ENCODE assay signal across 22 mouse cellular contexts in the genomic region with DNA sequence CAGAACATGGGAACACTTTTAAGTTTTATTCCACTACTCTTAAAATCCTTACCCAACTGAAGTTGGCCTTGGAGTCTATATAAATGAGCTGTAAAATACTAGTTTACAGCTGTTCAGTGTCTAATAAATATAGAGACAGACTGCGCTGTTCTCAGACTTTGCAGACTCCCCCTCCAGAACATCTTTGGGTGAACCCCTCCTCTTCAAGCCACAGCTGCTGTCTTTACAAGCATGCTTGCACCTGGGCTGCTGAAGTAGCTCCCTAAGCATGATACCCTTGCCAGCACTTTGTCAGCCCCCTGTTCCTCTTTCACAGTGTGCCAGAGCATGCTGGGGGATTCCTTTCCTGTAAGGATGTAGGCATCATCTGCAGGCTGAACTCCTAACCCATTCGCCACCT.
A peak's percentile ranks its signal among the peaks of the same experiment; 100 is the strongest.
DNase-seq lines count a peak whose midpoint lies in the region; ATAC-seq and TF ChIP-seq lines count a peak whose summit lies in the region.
"Had no signal": no experiment of that assay in that cellular context is flagged by ENCODE, and none has a peak within 500 bp of the region (broad histone marks: within the 10 kb centered on the region; RNA-seq: fewer than 3 reads in every experiment).

No protein-coding gene starts in this region.

- H3K36me3 ChIP-seq in lung, embryonic 14.5 days (ENCODE audit: insufficient read depth) = no peaks in the 10 kb centered on the region
- H3K36me3 ChIP-seq in limb, embryonic 13.5 days = no peaks in the 10 kb centered on the region
- no peaks in the 10 kb centered on the region for H3K36me3 ChIP-seq in midbrain, embryonic 11.5 days (ENCODE audit: control insufficient read depth, insufficient read depth, low read length)
- H3K36me3 ChIP-seq: hindbrain, embryonic 10.5 days; midbrain, embryonic 10.5 days had no signal

- no peaks in the 10 kb centered on the region for H3K4me1 ChIP-seq in lung, embryonic 14.5 days (ENCODE audit: insufficient read depth)
- H3K4me1 ChIP-seq in limb, embryonic 13.5 days = peaks cover 8% of the 10 kb centered on the region
- no peaks in the 10 kb centered on the region for H3K4me1 ChIP-seq in midbrain, embryonic 11.5 days (ENCODE audit: control insufficient read depth, insufficient read depth, low read length)
- H3K4me1 ChIP-seq: hindbrain, embryonic 10.5 days had no signal

- WGBS in lung, embryonic 14.5 days = 66% methylated on average over 2 of the region's 2 CpGs
- 36% methylated on average over 2 of the region's 2 CpGs for WGBS in limb, embryonic 13.5 days
- WGBS in midbrain, embryonic 11.5 days = 89% methylated on average over 2 of the region's 2 CpGs

- H3K4me2 ChIP-seq in lung, embryonic 14.5 days = no peak overlapping the region
- no peak overlapping the region for H3K4me2 ChIP-seq in limb, embryonic 13.5 days (replicated peaks)
- no peak overlapping the region for H3K4me2 ChIP-seq in midbrain, embryonic 11.5 days

- ATAC-seq in lung, embryonic 14.5 days (ENCODE audit: insufficient read depth) = no peak; the same call in 1 of the 2 replicates
- ATAC-seq in limb, embryonic 13.5 days (ENCODE audit: low FRiP score, low read depth) = peak; percentile 90
- ATAC-seq in midbrain, embryonic 11.5 days (ENCODE audit: low FRiP score) = no peak
- ATAC-seq: forebrain, embryonic 14.5 days; hindbrain, postnatal 0 days; liver, postnatal 0 days; Patski had no signal

- no peak for TF ChIP-seq CTCF in lung, embryonic 14.5 days (IDR thresholded peaks at IDR 0.05; ENCODE audit: low read depth)

- DNase-seq in lung, embryonic 14.5 days = peak; percentile 44
- DNase-seq in lung, postnatal 36 days = no peak
- DNase-seq in brain, adult 2 months (ENCODE audit: low read depth, low spot score) = peak; percentile 22
- DNase-seq in thymus, postnatal 14 days = peak; percentile 44
- no peak for DNase-seq in left cerebral cortex, adult 8-10 months (ENCODE audit: low spot score in 2 of 2)
- no peak for DNase-seq in embryo, embryonic 11 days
- DNase-seq in midbrain, embryonic 11.5 days (ENCODE audit: low spot score, missing footprints) = no peak
- DNase-seq: adrenal gland, adult 8-10 months; cerebellum, adult 11 months; cerebellum, postnatal 25 days; gastrocnemius, postnatal 36 days; kidney, adult 11 months; layer of hippocampus, adult 9-11 months; liver, postnatal 0 days; lung, postnatal 4 days had no signal

- H3K27me3 ChIP-seq in lung, embryonic 14.5 days (ENCODE audit: insufficient read depth, low read length) = no peaks in the 10 kb centered on the region
- H3K27me3 ChIP-seq in limb, embryonic 13.5 days = peaks cover 32% of the 10 kb centered on the region
- no peaks in the 10 kb centered on the region for H3K27me3 ChIP-seq in midbrain, embryonic 11.5 days (ENCODE audit: control insufficient read depth, insufficient read depth, low read length)
- H3K27me3 ChIP-seq: Patski had no signal

- H3K9me3 ChIP-seq in lung, embryonic 14.5 days (ENCODE audit: low read depth, low read length) = no peaks in the 10 kb centered on the region
- no peaks in the 10 kb centered on the region for H3K9me3 ChIP-seq in limb, embryonic 13.5 days
- no peaks in the 10 kb centered on the region for H3K9me3 ChIP-seq in midbrain, embryonic 11.5 days (ENCODE audit: control insufficient read depth, low read length)
- H3K9me3 ChIP-seq: hindbrain, embryonic 10.5 days; midbrain, embryonic 10.5 days had no signal

- no peak overlapping the region for H3K9ac ChIP-seq in lung, embryonic 14.5 days
- no peak overlapping the region for H3K9ac ChIP-seq in limb, embryonic 13.5 days
- H3K9ac ChIP-seq in midbrain, embryonic 11.5 days (ENCODE audit: low read length) = no peak overlapping the region
- H3K9ac ChIP-seq: liver, postnatal 0 days had no signal

- no peak overlapping the region for H3K27ac ChIP-seq in lung, embryonic 14.5 days (ENCODE audit: low read depth)
- no peak overlapping the region for H3K27ac ChIP-seq in limb, embryonic 13.5 days
- H3K27ac ChIP-seq in midbrain, embryonic 11.5 days (ENCODE audit: low read depth, low read length) = no peak overlapping the region
- H3K27ac ChIP-seq: hindbrain, embryonic 10.5 days; hindbrain, postnatal 0 days; kidney, postnatal 0 days; midbrain, embryonic 10.5 days had no signal

- no peak overlapping the region for H3K4me3 ChIP-seq in lung, embryonic 14.5 days (ENCODE audit: low read depth, low read length)
- H3K4me3 ChIP-seq in limb, embryonic 13.5 days = no peak overlapping the region
- no peak overlapping the region for H3K4me3 ChIP-seq in midbrain, embryonic 11.5 days (ENCODE audit: low read depth, low read length)
- H3K4me3 ChIP-seq: hindbrain, embryonic 10.5 days; midbrain, embryonic 10.5 days had no signal

Comparison
In these comparisons a context has a peak if more than half of its experiments do, and no peak if none do; other contexts are left out.
1. DNase-seq: peak in lung, embryonic 14.5 days (single experiment), brain, adult 2 months (single experiment) and thymus, postnatal 14 days (single experiment); none in lung, postnatal 36 days (single experiment), left cerebral cortex, adult 8-10 months (0 of 2), embryo, embryonic 11 days (single experiment) and midbrain, embryonic 11.5 days (single experiment).